Mouse (Mus musculus): Measurements from ENCODE around the gene Mrpl11. TPM values are rescaled to one million over a fixed set of nuclear protein-coding genes. Genes with fewer than 3 reads are reported as not detected.
A peak's percentile ranks its signal among the peaks of the same experiment; 100 is the strongest.
"Not testable (repeated sequence)": the region's sequence is repeated elsewhere in the genome, so short reads cannot be mapped to it uniquely, and the experiment has no call there.

The Mrpl11 gene
- polyA plus RNA-seq, 1 experiment from 2014 or later: 55.1 TPM

GRCm38 (mm10) chr19:4999445-5000140 is 37.6 kb downstream of the Mrpl11 start:
- ATAC-seq: no peak

GRCm38 (mm10) chr19:5001666-5002406 is 39.9 kb downstream of the Mrpl11 start:
- Histone ChIP-seq H3K4me2 (replicated peaks; ENCODE audit: low read depth, low read length) (0 out of 2 replicates have a peak overlapping the region, but pooled peaks have one; percentile 11), H3K27ac (ENCODE audit: low read length) (no peak overlapping the region), H3K4me3 (ENCODE audit: low read depth, low read length) (no peak overlapping the region), H3K36me3 (ENCODE audit: insufficient read depth, low read length) (no peaks in the 10 kb centered on the region), H3K9me3 (ENCODE audit: low read length) (no peaks in the 10 kb centered on the region), H3K4me1 (ENCODE audit: insufficient read depth, low read depth, low read length) (no peaks in the 10 kb centered on the region), H3K27me3 (replicated peaks; ENCODE audit: insufficient read depth, low read length) (no peaks in the 10 kb centered on the region), H3K9ac (replicated peaks; ENCODE audit: low read depth) (no peak overlapping the region)
- DNase-seq (ENCODE audit: low spot score) (peak; percentile 79), ATAC-seq (peak; percentile 91)
- 2% methylated on average over 39 of the region's 39 CpGs for WGBS
- no peak for TF ChIP-seq EP300 (IDR thresholded peaks at IDR 0.05)
- peak; percentile 88 for TF ChIP-seq CTCF (IDR thresholded peaks at IDR 0.05)

More at GRCm38 (mm10) chr19:4999445-5000140, 37.6 kb downstream of the Mrpl11 start:
- TF ChIP-seq EP300 (IDR thresholded peaks at IDR 0.05): no peak
- no peaks in the 10 kb centered on the region for H3K4me1 ChIP-seq (ENCODE audit: insufficient read depth, low read depth, low read length)
- no peak overlapping the region for H3K4me3 ChIP-seq (ENCODE audit: low read depth, low read length)
- no peak overlapping the region for H3K27ac ChIP-seq (ENCODE audit: low read length)
- H3K36me3 ChIP-seq (ENCODE audit: insufficient read depth, low read length): no peaks in the 10 kb centered on the region
- H3K9me3 ChIP-seq (ENCODE audit: low read length): no peaks in the 10 kb centered on the region
- no peak overlapping the region for H3K4me2 ChIP-seq (replicated peaks; ENCODE audit: low read depth, low read length)
- no peaks in the 10 kb centered on the region for H3K27me3 ChIP-seq (replicated peaks; ENCODE audit: insufficient read depth, low read length)
- peak; percentile 32 for DNase-seq (ENCODE audit: low spot score)
- no peak overlapping the region for H3K9ac ChIP-seq (replicated peaks; ENCODE audit: low read depth)
- WGBS: 57% methylated on average over 6 of the region's 6 CpGs

- H3K4me2 ChIP-seq (replicated peaks; ENCODE audit: low read depth, low read length); ATAC-seq; H3K27me3 ChIP-seq (replicated peaks; ENCODE audit: insufficient read depth, low read length); H3K4me1 ChIP-seq (ENCODE audit: insufficient read depth, low read depth, low read length); H3K9ac ChIP-seq (replicated peaks; ENCODE audit: low read depth); H3K4me3 ChIP-seq (ENCODE audit: low read depth, low read length); DNase-seq (ENCODE audit: low spot score); H3K27ac ChIP-seq (ENCODE audit: low read length); H3K36me3 ChIP-seq (ENCODE audit: insufficient read depth, low read length); H3K9me3 ChIP-seq (ENCODE audit: low read length): not testable (repeated sequence)
- WGBS: 39% methylated on average over 2 of the region's 2 CpGs
- peak; percentile 27 for TF ChIP-seq CTCF (IDR thresholded peaks at IDR 0.05)
Measured at GRCm38 (mm10) chr19:5003644-5004043, 41.7 kb downstream of the Mrpl11 start.

GRCm38 (mm10) chr19:5004925-5005324 is 43.0 kb downstream of the Mrpl11 start:
- H3K9me3 ChIP-seq (ENCODE audit: low read length): no peaks in the 10 kb centered on the region
- no peaks in the 10 kb centered on the region for H3K36me3 ChIP-seq (ENCODE audit: insufficient read depth, low read length)
- no peak overlapping the region for H3K9ac ChIP-seq (replicated peaks; ENCODE audit: low read depth)
- no peak for TF ChIP-seq CTCF (IDR thresholded peaks at IDR 0.05)
- TF ChIP-seq EP300 (IDR thresholded peaks at IDR 0.05): no peak
- no peak overlapping the region for H3K4me3 ChIP-seq (ENCODE audit: low read depth, low read length)
- 53% methylated on average over 4 of the region's 4 CpGs for WGBS
- no peaks in the 10 kb centered on the region for H3K4me1 ChIP-seq (ENCODE audit: insufficient read depth, low read depth, low read length)
- ATAC-seq (no peak), DNase-seq (ENCODE audit: low spot score) (no peak)
- no peaks in the 10 kb centered on the region for H3K27me3 ChIP-seq (replicated peaks; ENCODE audit: insufficient read depth, low read length)
- H3K27ac ChIP-seq (ENCODE audit: low read length): no peak overlapping the region
- no peak overlapping the region for H3K4me2 ChIP-seq (replicated peaks; ENCODE audit: low read depth, low read length)

- Histone ChIP-seq H3K9me3 (ENCODE audit: low read length) (no peaks in the 10 kb centered on the region), H3K4me3 (ENCODE audit: low read depth, low read length) (no peak overlapping the region), H3K4me2 (replicated peaks; ENCODE audit: low read depth, low read length) (no peak overlapping the region), H3K36me3 (ENCODE audit: insufficient read depth, low read length) (no peaks in the 10 kb centered on the region), H3K27me3 (replicated peaks; ENCODE audit: insufficient read depth, low read length) (no peaks in the 10 kb centered on the region), H3K27ac (ENCODE audit: low read length) (no peak overlapping the region), H3K9ac (replicated peaks; ENCODE audit: low read depth) (no peak overlapping the region), H3K4me1 (ENCODE audit: insufficient read depth, low read depth, low read length) (no peaks in the 10 kb centered on the region)
- no peak for ATAC-seq
- WGBS: 42% methylated on average over 8 of the region's 8 CpGs
- DNase-seq (ENCODE audit: low spot score): no peak
- no peak for TF ChIP-seq CTCF (IDR thresholded peaks at IDR 0.05)
- TF ChIP-seq EP300 (IDR thresholded peaks at IDR 0.05): no peak
Measured at GRCm38 (mm10) chr19:5013138-5013537, 51.2 kb downstream of the Mrpl11 start.

GRCm38 (mm10) chr19:5014961-5015398 is 53.0 kb downstream of the Mrpl11 start:
- Histone ChIP-seq H3K27ac (ENCODE audit: low read length) (no peak overlapping the region), H3K4me2 (replicated peaks; ENCODE audit: low read depth, low read length) (no peak overlapping the region), H3K9me3 (ENCODE audit: low read length) (no peaks in the 10 kb centered on the region), H3K36me3 (ENCODE audit: insufficient read depth, low read length) (no peaks in the 10 kb centered on the region), H3K4me1 (ENCODE audit: insufficient read depth, low read depth, low read length) (no peaks in the 10 kb centered on the region), H3K9ac (replicated peaks; ENCODE audit: low read depth) (no peak overlapping the region), H3K27me3 (replicated peaks; ENCODE audit: insufficient read depth, low read length) (no peaks in the 10 kb centered on the region), H3K4me3 (ENCODE audit: low read depth, low read length) (no peak overlapping the region)
- ATAC-seq (no peak), DNase-seq (ENCODE audit: low spot score) (peak; percentile 68)
- TF ChIP-seq EP300 (IDR thresholded peaks at IDR 0.05) (no peak), CTCF (IDR thresholded peaks at IDR 0.05) (peak; percentile 63)
- WGBS: 13% methylated on average over 8 of the region's 8 CpGs
